13 mouse cellular contexts compared by ENCODE assay signal in the genomic region with DNA sequence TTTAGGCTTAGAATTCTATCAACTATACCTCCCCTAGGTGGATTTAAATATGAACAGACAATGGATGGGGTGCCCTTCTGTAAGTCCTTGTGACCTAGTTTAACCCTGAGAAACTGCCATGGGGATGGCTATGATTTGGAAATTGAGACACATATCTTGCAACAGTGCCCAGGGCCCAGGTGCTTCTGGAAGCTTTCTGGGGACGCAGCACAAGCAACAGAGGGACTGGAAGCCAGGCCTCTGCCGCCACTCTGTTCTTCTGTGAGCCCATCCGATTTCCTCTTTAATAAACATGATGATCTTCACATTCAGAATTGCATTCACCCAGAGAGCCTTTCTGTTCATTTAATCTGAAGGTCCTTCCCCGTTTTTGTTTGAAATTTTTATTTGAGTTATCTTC.
"Had no signal": no experiment of that assay in that cellular context is flagged by ENCODE, and none has a peak within 500 bp of the region (broad histone marks: within the 10 kb centered on the region; RNA-seq: fewer than 3 reads in every experiment).

No protein-coding gene starts in this region.

- H3K9me3 ChIP-seq: midbrain, embryonic 12.5 days; midbrain, embryonic 15.5 days had no signal

- H3K27ac ChIP-seq: kidney, postnatal 0 days; left cerebral cortex, adult 2 months; liver, embryonic 14.5 days; midbrain, embryonic 12.5 days; midbrain, embryonic 15.5 days had no signal

- H3K4me2 ChIP-seq: midbrain, embryonic 12.5 days; midbrain, embryonic 15.5 days had no signal

- ATAC-seq: intestine, postnatal 0 days; midbrain, embryonic 15.5 days had no signal

- DNase-seq: kidney, adult 2 months; kidney, postnatal 36 days; layer of hippocampus, postnatal 36 days; lung, adult 2 months; lung, postnatal 14 days; lung, postnatal 4 days; thymus, postnatal 25 days had no signal

- H3K4me3 ChIP-seq: left cerebral cortex, adult 2 months; midbrain, embryonic 12.5 days; midbrain, embryonic 15.5 days had no signal

- H3K36me3 ChIP-seq: midbrain, embryonic 12.5 days; midbrain, embryonic 15.5 days had no signal

- H3K27me3 ChIP-seq: midbrain, embryonic 12.5 days; midbrain, embryonic 15.5 days had no signal

- H3K9ac ChIP-seq: liver, embryonic 14.5 days; midbrain, embryonic 12.5 days; midbrain, embryonic 15.5 days had no signal
